Mouse (Mus musculus): ENCODE data around the gene Calhm3. TPM values are rescaled to one million over a fixed set of nuclear protein-coding genes. Genes with fewer than 3 reads are reported as not detected.

Gene Calhm3
- total RNA-seq, 2 experiments from 2014 or later, result not detected

GRCm38 (mm10) chr19:47122802-47123201, 34.8 kb downstream of the Calhm3 start:
- DNase-seq (ENCODE audit: low spot score in 2 of 2), result no peak

- no peak for DNase-seq (ENCODE audit: low spot score in 2 of 2)
These were observed 36.5 kb downstream of the Calhm3 start for GRCm38 (mm10) chr19:47121054-47121453.

- no peak for DNase-seq (ENCODE audit: low spot score in 2 of 2)
These were observed 38.9 kb downstream of the Calhm3 start for GRCm38 (mm10) chr19:47118634-47119033.

- no peak for DNase-seq (ENCODE audit: low spot score in 2 of 2)
These were observed 52.8 kb downstream of the Calhm3 start for GRCm38 (mm10) chr19:47104641-47105271.

Other genes with a start within 250 kb of the Calhm3 start
- 100 to 1,000 TPM; 197 to 202 TPM for gene Ina, start 143.1 kb downstream of the Calhm3 start, total RNA-seq (2021)
- 10 to 100 TPM; 65.6 to 78.1 TPM for gene Nt5c2, start 142.6 kb downstream of the Calhm3 start, total RNA-seq (2021)
- gene Pcgf6, start 106.9 kb downstream of the Calhm3 start, total RNA-seq (2021), result 10 to 100 TPM; 19.7 to 20.4 TPM
- gene Taf5, start 90.0 kb downstream of the Calhm3 start, total RNA-seq (2021), result 1 to 10 TPM; 6.9 to 7.2 TPM
- gene Usmg5, start 67.1 kb downstream of the Calhm3 start, total RNA-seq (2021), result 100 to 1,000 TPM; 805 to 828 TPM
- gene Pdcd11, start 67.0 kb downstream of the Calhm3 start, total RNA-seq (2021), result 10 to 100 TPM; 18.9 TPM
- gene Calhm2, start 19.5 kb downstream of the Calhm3 start, total RNA-seq (2021), result 1 to 10 TPM; 3.1 to 3.9 TPM
- not detected for gene Calhm1, start 13.5 kb downstream of the Calhm3 start, total RNA-seq (2021)
- 100 to 1,000 TPM; 112 to 133 TPM for gene Neurl1a, start 21.1 kb upstream of the Calhm3 start, total RNA-seq (2021)

All from layer of hippocampus, postnatal 10 days (tissue).